Mouse (Mus musculus) kidney, adult 11 months (tissue): ENCODE data around the gene Eva1c.
"Not testable (repeated sequence)": the region's sequence is repeated elsewhere in the genome, so short reads cannot be mapped to it uniquely, and the experiment has no call there.

Experiments
- DNase-seq: peaks from one replicate; pipeline ENCODE4 v3.0.0; 2022

The Eva1c gene

GRCm38 (mm10) chr16:90826457-90826856, at the start of gene Eva1c:
Gene Eva1c, plus strand, starts transcription at chr16:90826719.
- DNase-seq = no peak

- no peak for DNase-seq
These were observed 46.7 kb upstream of the Eva1c start for GRCm38 (mm10) chr16:90779783-90780182.

GRCm38 (mm10) chr16:90783302-90783701, 43.2 kb upstream of the Eva1c start:
- DNase-seq = peak; percentile 17

GRCm38 (mm10) chr16:90785257-90785656, 41.3 kb upstream of the Eva1c start:
- DNase-seq = no peak

- DNase-seq = no peak
These were observed 37.9 kb upstream of the Eva1c start for GRCm38 (mm10) chr16:90788580-90788979.

- no peak for DNase-seq
These were observed 35.6 kb upstream of the Eva1c start for GRCm38 (mm10) chr16:90790946-90791345.

GRCm38 (mm10) chr16:90792066-90792465, 34.5 kb upstream of the Eva1c start:
- no peak for DNase-seq

- DNase-seq = peak; percentile 73
These were observed 34.0 kb upstream of the Eva1c start for GRCm38 (mm10) chr16:90792500-90792899.

GRCm38 (mm10) chr16:90794708-90795107, 31.8 kb upstream of the Eva1c start:
- DNase-seq = no peak

GRCm38 (mm10) chr16:90798446-90798845, 28.1 kb upstream of the Eva1c start:
- no peak for DNase-seq

GRCm38 (mm10) chr16:90798848-90799247, 27.7 kb upstream of the Eva1c start:
- no peak for DNase-seq

GRCm38 (mm10) chr16:90799840-90800239, 26.7 kb upstream of the Eva1c start:
- DNase-seq = no peak

- no peak for DNase-seq
These were observed 25.3 kb upstream of the Eva1c start for GRCm38 (mm10) chr16:90801251-90801650.

- no peak for DNase-seq
These were observed 24.6 kb upstream of the Eva1c start for GRCm38 (mm10) chr16:90801928-90802327.

GRCm38 (mm10) chr16:90804466-90804865, 22.1 kb upstream of the Eva1c start:
- no peak for DNase-seq

- peak; percentile 97 for DNase-seq
These were observed 16.4 kb upstream of the Eva1c start, which contains the start of gene Urb1 for GRCm38 (mm10) chr16:90809975-90810715. Gene Urb1, minus strand, starts transcription at chr16:90810413.

GRCm38 (mm10) chr16:90810716-90811256, 15.7 kb upstream of the Eva1c start:
- no peak for DNase-seq

- no peak for DNase-seq
These were observed 14.4 kb upstream of the Eva1c start for GRCm38 (mm10) chr16:90812086-90812485.

- no peak for DNase-seq
These were observed 6.2 kb upstream of the Eva1c start for GRCm38 (mm10) chr16:90820326-90820725.

GRCm38 (mm10) chr16:90821046-90821697, 5.3 kb upstream of the Eva1c start:
- no peak for DNase-seq

GRCm38 (mm10) chr16:90822284-90822935, 4.1 kb upstream of the Eva1c start:
- no peak for DNase-seq

GRCm38 (mm10) chr16:90822981-90823380, 3.5 kb upstream of the Eva1c start:
- no peak for DNase-seq

GRCm38 (mm10) chr16:90823986-90824385, 2.5 kb upstream of the Eva1c start:
- not testable (repeated sequence) for DNase-seq

- no peak for DNase-seq
These were observed 478 bp upstream of the Eva1c start for GRCm38 (mm10) chr16:90826041-90826440.
